Mouse (Mus musculus) E14TG2a.4 (cell line): ENCODE data around the gene Sox15.

ENCODE experiments used
- CTCF ChIP-seq: conservative IDR thresholded peaks from 2 replicates; pipeline ENCODE4 v1.5.1; 2014; ENCODE audit warnings: low read length
- NANOG ChIP-seq: IDR thresholded peaks from 2 replicates; pipeline ENCODE4 v1.6.1; 2014; ENCODE audit warnings: borderline replicate concordance, low read length, mixed read lengths

- no peak for TF ChIP-seq CTCF
- TF ChIP-seq NANOG, result no peak
These were observed 9.3 kb upstream of the Sox15 start for GRCm38 (mm10) chr11:69645860-69646259.
